Mouse (Mus musculus) limb, embryonic 10.5 days (tissue): ENCODE measurements at regions not wholly inside any gene's neighbourhood (a gene's known extent, or its start where the extent isn't known, plus 50 kb on each side); places are given as distances from the start of the nearest gene placed in this dataset.

Experiments used
- DNase-seq: peaks from one replicate; pipeline ENCODE4 v3.0.0-alpha.2; 2017; ENCODE audit warnings: low spot score
- H3K27ac ChIP-seq: fragments of 300-500 bp; sonication (generic); 2 replicates; pipeline ENCODE4 v1.5.1; 2016; ENCODE audit warnings: mild to moderate bottlenecking
- H3K27me3 ChIP-seq: fragments of 300-500 bp; sonication (generic); 2 replicates; pipeline ENCODE4 v1.6.1; 2016; ENCODE audit warnings: low read depth, mild to moderate bottlenecking; ENCODE audit not compliant: poor library complexity, severe bottlenecking
- H3K36me3 ChIP-seq: fragments of 300-500 bp; sonication (generic); 2 replicates; pipeline ENCODE4 v1.6.1; 2016; ENCODE audit warnings: mild to moderate bottlenecking, moderate library complexity
- H3K4me1 ChIP-seq: fragments of 300-500 bp; sonication (generic); 2 replicates; pipeline ENCODE4 v1.6.1; 2016
- H3K4me3 ChIP-seq: fragments of 300-500 bp; sonication (generic); 2 replicates; pipeline ENCODE4 v1.5.1; 2016; ENCODE audit warnings: mild to moderate bottlenecking, moderate library complexity
- H3K9me3 ChIP-seq: fragments of 300-500 bp; sonication (generic); replicated peaks from 2 replicates; pipeline ENCODE4 v1.6.1; 2016; ENCODE audit warnings: mild to moderate bottlenecking
- WGBS: fragments of 180-500 bp; shearing (Covaris S2); methylation state at CpG from one replicate; pipeline ENCODE4 v1.1.7; 2016; 5-methylcytosine and 5-hydroxymethylcytosine counted together

GRCm38 (mm10) chr19:49563612-49564256 lies 1114.7 kb downstream of the Sorcs1 start:
- Histone ChIP-seq H3K36me3 (no peaks in the 10 kb centered on the region), H3K4me3 (no peak overlapping the region), H3K4me1 (no peaks in the 10 kb centered on the region), H3K27ac (no peak overlapping the region), H3K9me3 (no peaks in the 10 kb centered on the region), H3K27me3 (no peaks in the 10 kb centered on the region)
- DNase-seq, result no peak
- WGBS, result 78% methylated on average over 3 of the region's 3 CpGs

DNA sequence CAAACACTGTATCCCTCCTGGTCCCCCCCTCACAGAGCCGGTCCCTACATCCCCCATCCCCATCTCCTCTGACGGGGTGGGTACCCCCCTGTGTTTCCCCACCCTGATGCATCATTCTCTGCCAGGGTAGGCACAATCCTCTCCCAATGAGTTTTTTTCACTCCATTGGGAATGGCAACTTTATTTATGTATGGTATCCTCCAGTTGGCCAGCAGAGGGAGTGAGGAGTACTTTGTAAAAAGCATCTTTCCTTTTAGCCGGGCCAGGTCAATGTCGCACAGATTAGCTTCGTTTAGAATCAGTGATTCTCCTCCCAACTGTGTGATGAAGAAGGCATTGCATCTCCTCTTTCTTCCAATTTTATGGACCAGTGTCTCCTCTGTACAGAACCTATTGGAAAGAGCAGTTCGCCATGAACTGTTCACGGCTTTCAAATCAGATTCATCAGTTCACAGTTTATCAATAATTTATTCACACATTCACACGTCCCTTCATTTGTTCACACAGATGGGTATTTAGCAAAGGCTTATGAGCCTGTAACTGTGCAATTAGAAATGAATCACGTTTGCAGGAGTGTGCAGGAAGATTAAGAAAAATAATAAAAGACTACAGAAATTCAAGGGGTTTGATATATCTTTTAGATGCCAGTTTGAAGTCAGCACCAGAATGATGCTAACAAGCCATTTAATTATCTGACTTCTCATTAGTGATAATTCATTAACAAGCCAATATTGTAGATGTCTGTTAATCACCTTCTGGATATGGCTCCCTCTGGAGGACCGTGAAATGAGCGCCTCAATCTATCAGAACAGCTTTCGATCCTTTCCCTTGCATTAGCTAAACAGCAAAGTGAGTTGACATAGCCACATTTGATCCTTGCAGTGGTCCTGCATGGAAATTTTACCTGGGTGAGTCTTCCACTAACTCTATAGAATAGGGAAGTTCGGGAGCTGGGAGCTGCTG lies 1138.7 kb downstream of the Sorcs1 start:
- peak; percentile 31 for DNase-seq
- H3K4me1 ChIP-seq, result no peaks in the 10 kb centered on the region
- H3K9me3 ChIP-seq, result no peaks in the 10 kb centered on the region
- no peaks in the 10 kb centered on the region for H3K36me3 ChIP-seq
- WGBS, result 65% methylated on average over 13 of the region's 13 CpGs
- no peak overlapping the region for H3K27ac ChIP-seq
- no peak overlapping the region for H3K4me3 ChIP-seq
- no peaks in the 10 kb centered on the region for H3K27me3 ChIP-seq
